Mouse (Mus musculus) olfactory bulb, adult 2 months (tissue): ENCODE measurements around the gene Gm28048.

Experiments used
- CTCF ChIP-seq: fragments of 200-500 bp; IDR thresholded peaks from 2 replicates; pipeline ENCODE4 v1.5.1; 2012; ENCODE audit warnings: low read depth, mild to moderate bottlenecking, low read length, moderate library complexity; ENCODE audit not compliant: insufficient read depth
- POLR2A ChIP-seq: fragments of 200-500 bp; IDR thresholded peaks from 2 replicates; pipeline ENCODE4 v1.6.1; 2012; ENCODE audit warnings: mild to moderate bottlenecking, low read depth, low read length, moderate library complexity; ENCODE audit not compliant: insufficient read depth

- TF ChIP-seq POLR2A (no peak), CTCF (no peak)
Measured at GRCm38 (mm10) chr11:22793881-22794203, 188.0 kb downstream of the Gm28048 start.
